Mouse (Mus musculus): ENCODE data around the gene Hoxc6.

Gene Hoxc6

DNA sequence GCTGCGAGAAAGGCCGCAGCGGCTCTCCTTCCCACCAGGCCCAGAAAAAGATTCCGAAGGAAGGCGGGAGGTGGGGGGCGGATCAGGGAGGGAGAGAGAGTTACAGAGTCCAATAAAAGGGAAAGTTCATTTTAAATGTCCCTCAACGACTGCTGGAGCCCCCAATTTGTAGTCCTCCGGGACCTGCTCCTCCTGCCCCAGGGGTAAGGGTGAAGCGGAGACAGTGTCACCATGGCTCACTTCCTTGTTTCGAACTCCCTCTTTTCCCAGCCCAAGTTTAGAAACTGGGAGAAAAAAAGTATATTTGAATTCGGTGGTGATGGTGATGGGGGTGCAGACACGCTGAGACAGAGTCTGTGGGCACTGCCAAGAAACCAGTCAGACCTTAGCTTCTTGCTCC is 42.5 kb downstream of the Hoxc6 start:
- DNase-seq (ENCODE audit: low read depth), result no peak

DNA sequence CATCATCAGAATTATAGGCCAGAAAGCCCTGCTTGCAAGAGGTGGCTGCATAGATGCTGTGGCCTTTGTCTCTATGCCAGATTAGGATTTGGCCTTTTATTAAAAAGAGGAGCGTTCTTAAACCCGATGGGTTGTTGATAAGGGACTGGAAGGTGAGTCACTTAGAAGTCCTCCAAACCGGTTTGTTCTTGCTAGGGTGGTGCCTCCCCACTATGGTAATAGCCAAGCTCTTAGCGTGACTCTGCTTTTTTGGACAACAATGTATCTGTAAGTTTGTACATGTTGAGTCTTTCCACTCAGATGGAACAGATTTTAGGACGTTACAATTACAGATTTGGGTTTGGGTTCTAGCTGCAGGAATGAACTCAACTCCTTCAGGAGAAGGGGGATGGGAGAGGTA is 43.6 kb downstream of the Hoxc6 start:
- DNase-seq (ENCODE audit: low read depth), result no peak

DNA sequence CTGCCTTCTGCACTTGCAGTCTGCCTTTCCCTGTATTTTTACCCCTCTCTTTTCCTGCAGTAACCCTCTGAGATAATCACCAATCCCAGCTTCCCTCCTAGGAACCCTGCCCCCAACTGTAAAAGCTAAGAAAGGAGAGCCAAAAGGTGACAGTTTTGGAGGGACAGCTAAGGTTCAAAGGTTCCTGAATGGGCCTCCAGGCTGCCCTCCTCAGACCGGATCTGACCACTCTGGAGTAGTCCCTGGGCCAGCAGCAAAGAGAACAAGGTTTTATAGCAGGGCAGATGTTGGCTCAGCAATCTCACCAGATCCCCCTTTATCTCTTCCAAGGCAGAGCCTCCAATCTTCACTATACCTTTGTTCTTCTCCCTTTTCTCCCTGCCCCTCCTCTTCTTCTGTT is 44.2 kb downstream of the Hoxc6 start:
- DNase-seq (ENCODE audit: low read depth), result no peak

DNA sequence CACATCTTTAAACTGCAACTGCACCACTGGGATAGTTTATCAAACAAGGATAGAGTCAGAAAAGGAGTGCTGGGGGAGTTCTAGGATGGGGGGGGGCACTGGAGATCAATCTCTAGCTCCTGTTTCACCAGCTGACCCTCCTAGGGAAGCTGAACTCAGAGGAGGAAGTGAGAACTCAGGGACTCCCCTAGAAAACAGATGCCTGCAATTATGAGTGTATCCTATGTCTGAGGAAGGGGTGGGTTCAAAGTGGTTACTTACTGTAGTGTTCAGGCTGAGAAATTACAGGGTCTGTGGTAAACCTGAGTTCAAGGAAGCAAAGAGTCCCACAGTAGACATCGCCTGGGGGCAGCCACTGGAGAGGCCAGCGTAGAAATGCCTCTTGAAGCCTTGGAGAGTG is 53.6 kb downstream of the Hoxc6 start:
- DNase-seq (ENCODE audit: low read depth), result no peak

DNA sequence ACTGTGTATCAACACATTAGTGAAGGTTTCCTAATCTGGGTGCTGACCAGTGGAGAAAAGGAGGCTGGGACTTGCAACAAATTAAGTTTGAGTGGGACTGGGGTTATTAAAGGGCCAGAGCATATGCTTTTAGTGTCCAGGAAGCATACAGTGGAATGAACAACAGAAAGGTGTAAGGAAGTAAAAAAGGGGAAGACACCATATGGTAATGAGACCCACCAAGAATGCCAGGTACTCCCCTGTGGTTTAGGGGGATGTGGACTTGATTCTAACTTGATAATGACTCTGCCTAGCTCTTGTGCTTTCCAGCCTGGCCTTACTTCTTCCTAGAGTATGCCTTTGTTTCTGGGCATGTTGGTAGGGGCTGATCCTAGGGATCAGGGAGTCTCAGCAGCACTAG is 55.2 kb downstream of the Hoxc6 start:
- no peak for DNase-seq (ENCODE audit: low read depth)

DNA sequence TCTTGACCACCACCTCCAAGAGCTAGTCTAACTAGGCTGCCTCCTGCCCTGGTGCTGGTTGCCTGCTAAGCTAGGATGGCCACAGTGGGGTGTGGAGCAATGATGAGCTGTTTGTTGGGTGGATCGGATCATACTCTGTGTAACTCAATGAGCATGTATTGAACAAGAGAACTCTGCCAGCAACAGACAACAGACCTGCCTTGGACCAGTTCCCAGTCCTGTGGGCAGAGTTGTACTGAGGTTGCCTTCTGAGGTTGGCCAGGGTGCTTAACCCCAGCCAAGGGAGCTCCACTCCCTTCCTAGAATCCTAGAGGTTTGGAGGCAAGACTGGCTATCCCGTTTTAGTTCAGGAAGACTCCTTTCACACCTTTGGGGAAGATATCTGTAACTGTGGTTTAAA is 58.3 kb downstream of the Hoxc6 start:
- DNase-seq (ENCODE audit: low read depth), result no peak

DNA sequence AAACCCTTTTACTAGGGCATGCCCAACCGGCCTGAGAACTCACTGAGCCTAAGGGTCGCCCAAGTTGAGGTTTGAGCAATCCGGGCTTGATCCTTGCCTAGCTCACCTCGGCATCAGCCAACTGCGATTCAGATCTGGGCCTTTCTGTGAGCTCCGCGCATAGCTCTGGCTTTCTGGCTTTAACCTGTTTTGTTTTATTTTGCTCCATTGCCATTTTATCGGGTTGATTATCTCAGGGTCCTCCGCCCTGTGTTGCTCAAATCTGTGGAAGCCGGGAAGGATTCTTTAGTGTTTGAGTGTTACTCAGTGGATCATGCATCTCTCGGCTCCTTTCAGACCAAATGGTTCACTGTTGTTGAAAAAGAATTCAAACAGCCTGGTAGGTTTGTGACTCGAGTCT is 60.7 kb downstream of the Hoxc6 start:
- no peak for DNase-seq (ENCODE audit: low read depth)

- no peak for DNase-seq (ENCODE audit: low read depth)
These were observed 61.4 kb downstream of the Hoxc6 start for GRCm38 (mm10) chr15:103059393-103059992.

DNA sequence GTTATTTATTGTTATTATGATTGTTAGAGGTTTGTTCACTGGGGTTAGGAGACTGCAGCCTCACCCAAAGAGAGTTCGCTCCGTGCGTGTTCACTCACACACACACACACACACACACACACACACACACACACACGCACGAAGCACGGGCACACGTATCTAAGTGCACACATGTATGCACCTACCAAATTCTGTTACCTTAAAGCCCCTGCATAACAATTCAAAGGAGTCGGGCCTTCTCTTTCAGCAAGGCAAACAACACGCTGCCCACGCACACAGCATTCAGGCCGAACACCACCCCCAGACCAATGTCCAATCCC is 61.9 kb downstream of the Hoxc6 start:
- no peak for DNase-seq (ENCODE audit: low read depth)

DNA sequence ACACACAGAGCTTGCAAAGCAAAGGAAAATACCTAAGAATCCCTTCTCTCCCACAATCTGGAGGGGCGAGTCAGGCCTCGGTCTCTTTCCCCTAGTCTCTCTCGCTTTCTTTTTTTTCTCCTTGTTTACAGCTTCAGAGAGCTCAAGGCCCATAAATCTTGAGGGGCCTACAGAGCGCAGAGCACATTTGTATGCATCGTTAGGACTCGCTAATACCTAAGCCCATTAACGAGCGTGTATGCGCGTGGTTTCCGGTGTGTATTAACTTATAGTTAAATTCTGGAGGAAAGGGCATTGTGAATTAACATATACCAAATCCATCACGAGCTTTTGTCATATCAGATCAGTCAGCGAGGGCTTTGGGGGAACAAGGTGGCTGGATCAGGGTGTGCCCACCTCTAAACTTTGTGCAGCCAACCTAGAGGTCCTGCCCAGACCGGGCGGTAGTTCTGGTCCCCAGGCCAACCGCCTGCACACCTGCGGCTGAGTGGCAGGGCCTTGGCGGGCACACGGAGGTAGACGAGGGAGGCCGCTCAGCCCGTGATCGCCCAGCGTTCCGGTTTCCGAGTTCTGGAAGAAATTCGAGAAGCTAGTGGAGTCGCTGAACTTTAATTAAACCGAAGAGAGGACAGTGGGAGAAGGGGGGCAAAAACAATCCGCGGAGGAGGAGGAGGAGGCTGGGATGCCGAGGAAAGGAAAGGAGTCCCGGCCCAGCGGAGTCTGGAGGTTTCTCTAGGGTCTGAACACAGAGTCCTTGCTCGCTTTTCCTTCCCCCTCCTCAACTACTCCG is 62.5 kb downstream of the Hoxc6 start:
- no peak for DNase-seq (ENCODE audit: low read depth)

GRCm38 (mm10) chr15:103061131-103061825 is 63.2 kb downstream of the Hoxc6 start:
- DNase-seq (ENCODE audit: low read depth), result no peak
